Comparison of ENCODE assay signal across 9 mouse cellular contexts in genomic region chr1:89926583-89927060, GRCm38 (mm10). TPM values are rescaled to one million over a fixed set of nuclear protein-coding genes. Genes with fewer than 3 reads are reported as not detected.
DNase-seq lines count a peak whose midpoint lies in the region; ATAC-seq and TF ChIP-seq lines count a peak whose summit lies in the region.
"Had no signal": no experiment of that assay in that cellular context is flagged by ENCODE, and none has a peak within 500 bp of the region (broad histone marks: within the 10 kb centered on the region; RNA-seq: fewer than 3 reads in every experiment).

No protein-coding gene starts in this region.

- H3K4me1 ChIP-seq in heart, embryonic 14.5 days (ENCODE audit: control insufficient read depth in 2 of 2, insufficient read depth in 2 of 2, low read length in 2 of 2): peaks cover 11 to 40% of the 10 kb centered on the region in 2 experiments; a peak in 3 of 4 replicates
- H3K4me1 ChIP-seq in ES-E14 (ENCODE audit: control insufficient read depth in 2 of 2, insufficient read depth in 2 of 2, low read length in 2 of 2, poor library complexity in 1 of 2): peaks cover 5 to 26% of the 10 kb centered on the region in 2 experiments; a peak in 3 of 4 replicates
- peaks cover 88% of the 10 kb centered on the region for H3K4me1 ChIP-seq in hindbrain, embryonic 12.5 days
- H3K4me1 ChIP-seq in liver, embryonic 16.5 days (ENCODE audit: control insufficient read depth, low read depth, low read length): no peaks in the 10 kb centered on the region; the same call in 1 of the 2 replicates

- H3K36me3 ChIP-seq in heart, embryonic 14.5 days (ENCODE audit: control insufficient read depth, insufficient read depth, low read length): no peaks in the 10 kb centered on the region
- peaks cover 15% of the 10 kb centered on the region for H3K36me3 ChIP-seq in ES-E14 (ENCODE audit: control insufficient read depth, insufficient read depth, low read length, poor library complexity, severe bottlenecking)
- no peaks in the 10 kb centered on the region for H3K36me3 ChIP-seq in hindbrain, embryonic 12.5 days
- H3K36me3 ChIP-seq in liver, embryonic 16.5 days (ENCODE audit: control insufficient read depth, insufficient read depth): no peaks in the 10 kb centered on the region

- DNase-seq in heart, postnatal 14 days: no peak
- no peak for DNase-seq in ES-E14 (ENCODE audit: low read depth, low spot score)
- no peak for DNase-seq in thymus, postnatal 14 days
- no peak for DNase-seq in B cell, adult 2 months

- in situ Hi-C loops in ES-E14 (cut with MboI; ENCODE audit: low sequenced_read_pairs in 2 of 2, unreplicated experiment in 2 of 2): loop anchor here in 1 of 2 experiments (25.0 kb wide), 1 partner anchor 164 kb away; no protein-coding TSS in a partner anchor

- peak overlapping the region; percentile 63 for H3K4me2 ChIP-seq in heart, embryonic 14.5 days (ENCODE audit: low read length)
- peak overlapping the region; percentile 79 for H3K4me2 ChIP-seq in hindbrain, embryonic 12.5 days (replicated peaks)
- peak overlapping the region; percentile 44 for H3K4me2 ChIP-seq in liver, embryonic 16.5 days (ENCODE audit: low read depth, low read length)

- no peaks in the 10 kb centered on the region for H3K9me3 ChIP-seq in heart, embryonic 14.5 days (ENCODE audit: control insufficient read depth, low read length)
- no peaks in the 10 kb centered on the region for H3K9me3 ChIP-seq in ES-E14 (ENCODE audit: control insufficient read depth, insufficient read depth, low read depth, low read length)
- H3K9me3 ChIP-seq in hindbrain, embryonic 12.5 days (replicated peaks): no peaks in the 10 kb centered on the region
- no peaks in the 10 kb centered on the region for H3K9me3 ChIP-seq in liver, embryonic 16.5 days (replicated peaks; ENCODE audit: control insufficient read depth, low read length)

- peaks cover 100% of the 10 kb centered on the region for H3K27me3 ChIP-seq in heart, embryonic 14.5 days (ENCODE audit: control insufficient read depth, insufficient read depth, low read length)
- H3K27me3 ChIP-seq in hindbrain, embryonic 12.5 days: peaks cover 99% of the 10 kb centered on the region
- peaks cover 99% of the 10 kb centered on the region for H3K27me3 ChIP-seq in liver, embryonic 16.5 days (ENCODE audit: control insufficient read depth, insufficient read depth, low read depth, low read length)

- peak overlapping the region; percentile 26 to 35 for H3K4me3 ChIP-seq in heart, embryonic 14.5 days (ENCODE audit: control insufficient read depth in 1 of 2, insufficient read depth in 1 of 2, low read depth in 1 of 2, low read length in 2 of 2)
- H3K4me3 ChIP-seq in ES-E14 (ENCODE audit: insufficient read depth in 1 of 2, low read depth in 1 of 2, low read length in 2 of 2, poor library complexity in 1 of 2, severe bottlenecking in 1 of 2): peak overlapping the region; percentile 38 to 88; a peak in 3 of 4 replicates
- peak overlapping the region; percentile 57 for H3K4me3 ChIP-seq in hindbrain, embryonic 12.5 days
- peak overlapping the region; percentile 38 for H3K4me3 ChIP-seq in liver, embryonic 16.5 days (ENCODE audit: low read depth, low read length)

- no peak overlapping the region for H3K27ac ChIP-seq in heart, embryonic 14.5 days (replicated peaks in 1 of 2; ENCODE audit: control insufficient read depth in 1 of 2, insufficient read depth in 1 of 2, low read depth in 2 of 2, low read length in 2 of 2)
- H3K27ac ChIP-seq in ES-E14 (ENCODE audit: insufficient read depth, low read depth, low read length, poor library complexity, severe bottlenecking): no peak overlapping the region
- peak overlapping the region; percentile 32; the same call in 1 of the 2 replicates for H3K27ac ChIP-seq in hindbrain, embryonic 12.5 days
- H3K27ac ChIP-seq in liver, embryonic 16.5 days (ENCODE audit: low read length): no peak overlapping the region

- no peak overlapping the region for H3K9ac ChIP-seq in heart, embryonic 14.5 days (ENCODE audit: low read length)
- H3K9ac ChIP-seq in ES-E14 (ENCODE audit: insufficient read depth, low read depth, low read length, poor library complexity, severe bottlenecking): peak overlapping the region; percentile 25; the same call in 1 of the 2 replicates
- peak overlapping the region; percentile 62 for H3K9ac ChIP-seq in hindbrain, embryonic 12.5 days
- H3K9ac ChIP-seq in liver, embryonic 16.5 days (ENCODE audit: low read depth, low read length): no peak overlapping the region

- intact Hi-C loops in heart, postnatal 14 days (cut with DNase I): no loop called here

- ATAC-seq in heart, embryonic 14.5 days (ENCODE audit: insufficient number of reproducible peaks, insufficient read depth, low FRiP score, low read depth): no peak
- ATAC-seq in hindbrain, embryonic 12.5 days (ENCODE audit: low FRiP score): no peak
- ATAC-seq in liver, embryonic 16.5 days (ENCODE audit: low read depth): no peak
- ATAC-seq in frontal cortex, adult (ENCODE audit: low TSS enrichment): no peak

- 15% methylated on average over 9 of the region's 9 CpGs for WGBS in heart, embryonic 14.5 days
- WGBS in hindbrain, embryonic 12.5 days: 11% methylated on average over 9 of the region's 9 CpGs
- WGBS in liver, embryonic 16.5 days (ENCODE audit: insufficient replicate concordance): 27% methylated on average over 9 of the region's 9 CpGs

TF ChIP-seq in ES-E14, 5 proteins besides CTCF, POLR2A, EP300 and RAD21:
- TF ChIP-seq CHD2 (IDR thresholded peaks at IDR 0.05; ENCODE audit: low read depth, low read length) (no peak), ZC3H11A (IDR thresholded peaks at IDR 0.05; ENCODE audit: borderline replicate concordance, low read depth, low read length) (no peak), ZNF384 (IDR thresholded peaks at IDR 0.05; ENCODE audit: low read depth, low read length) (no peak), MAFK (IDR thresholded peaks at IDR 0.05; ENCODE audit: insufficient read depth, low read depth, low read length) (no peak), HCFC1 (IDR thresholded peaks at IDR 0.05; ENCODE audit: borderline replicate concordance, insufficient read depth, low read length) (no peak)

RNA-seq across cellular contexts. Expression of gene Gbx2, which starts 4.4 kb away (rescaled TPM):
- 0.12 and 0.27 TPM in 2 replicates for polyA plus RNA-seq in heart, embryonic 14.5 days (2014; fragmentation: Nextera tagmentation; extraction: Ambion mirVana)
- total RNA-seq in heart, postnatal 14 days (2021): not detected
- total RNA-seq in ES-E14 (2012; rRNA removed): 25.8 and 27.9 TPM in 2 replicates
- 46.1 and 63.6 TPM in 2 replicates for polyA plus RNA-seq in hindbrain, embryonic 12.5 days (2016; fragmentation: Nextera tagmentation; extraction: Ambion mirVana)
- polyA plus RNA-seq in liver, embryonic 16.5 days (2015; fragmentation: Nextera tagmentation; extraction: Ambion mirVana): 0.27 and 0.42 TPM in 2 replicates
- total RNA-seq: adrenal gland, postnatal 25 days had no signal

Comparison
In these comparisons a context has a peak if more than half of its experiments do, and no peak if none do; other contexts are left out.
1. H3K9ac ChIP-seq: peak in ES-E14 (single experiment) and hindbrain, embryonic 12.5 days (single experiment); none in heart, embryonic 14.5 days (single experiment) and liver, embryonic 16.5 days (single experiment).
2. RNA of gene Gbx2, which starts 4.4 kb away (polyA plus RNA-seq): 46.1 to 63.6 TPM in hindbrain, embryonic 12.5 days; 0.27 to 0.42 TPM in liver, embryonic 16.5 days and 0.12 to 0.27 TPM in heart, embryonic 14.5 days; every median in the first group is over 10 times any median in the second.
3. Peak in every context shown above with its lines, with median percentiles within 50 percentile points of each other: H3K4me2 ChIP-seq and H3K4me3 ChIP-seq.